Mouse (Mus musculus) CD4-positive, CD25-positive, alpha-beta regulatory T cell, adult 2 months (primary cell): ENCODE measurements around the gene Ccdc124.
"Not testable (repeated sequence)": the region's sequence is repeated elsewhere in the genome, so short reads cannot be mapped to it uniquely, and the experiment has no call there.

Experiments used
- DNase-seq: peaks from one replicate; pipeline ENCODE4 v3.0.0-alpha.2; 2012; ENCODE audit warnings: low read depth, low spot score

Gene Ccdc124

DNA sequence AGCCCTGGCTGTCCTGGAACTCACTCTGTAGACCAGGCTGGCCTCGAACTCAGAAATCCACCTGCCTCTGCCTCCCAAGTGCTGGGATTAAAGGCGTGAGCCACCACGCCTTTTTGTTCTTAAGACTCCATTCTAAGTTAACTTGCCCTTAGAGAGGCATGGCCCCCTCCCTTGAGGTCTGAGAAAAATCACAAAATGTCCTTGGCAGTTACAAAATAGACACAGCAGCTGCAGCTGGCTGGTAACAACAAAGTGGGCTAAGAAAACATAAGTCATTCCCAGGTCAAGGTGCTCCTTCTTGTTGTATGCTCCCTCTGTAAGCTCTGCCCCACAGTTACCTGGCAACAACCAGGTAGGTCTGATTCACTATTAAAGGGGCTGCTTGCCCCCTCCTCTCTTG, 51.1 kb downstream of the Ccdc124 start:
- not testable (repeated sequence) for DNase-seq

DNA sequence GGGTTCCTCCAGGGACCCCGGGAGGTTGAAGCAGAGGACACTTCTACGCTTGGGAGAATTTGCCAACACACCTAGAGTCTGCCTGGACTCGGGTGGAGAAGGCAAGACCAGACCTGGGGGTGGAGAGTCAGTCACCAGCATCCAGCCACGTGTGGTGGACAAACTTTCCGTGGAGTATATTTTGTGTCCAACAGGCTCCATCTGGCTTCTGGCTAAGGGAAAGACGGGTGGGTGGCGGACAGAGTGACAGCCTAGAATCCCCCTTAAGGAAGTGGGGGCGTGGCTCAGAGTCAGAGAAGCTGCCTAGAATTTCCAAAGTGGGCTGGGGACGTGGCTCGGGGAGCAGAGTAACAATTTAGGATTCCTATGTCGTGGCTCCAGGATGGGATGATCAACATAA, 51.7 kb downstream of the Ccdc124 start:
- no peak for DNase-seq

DNA sequence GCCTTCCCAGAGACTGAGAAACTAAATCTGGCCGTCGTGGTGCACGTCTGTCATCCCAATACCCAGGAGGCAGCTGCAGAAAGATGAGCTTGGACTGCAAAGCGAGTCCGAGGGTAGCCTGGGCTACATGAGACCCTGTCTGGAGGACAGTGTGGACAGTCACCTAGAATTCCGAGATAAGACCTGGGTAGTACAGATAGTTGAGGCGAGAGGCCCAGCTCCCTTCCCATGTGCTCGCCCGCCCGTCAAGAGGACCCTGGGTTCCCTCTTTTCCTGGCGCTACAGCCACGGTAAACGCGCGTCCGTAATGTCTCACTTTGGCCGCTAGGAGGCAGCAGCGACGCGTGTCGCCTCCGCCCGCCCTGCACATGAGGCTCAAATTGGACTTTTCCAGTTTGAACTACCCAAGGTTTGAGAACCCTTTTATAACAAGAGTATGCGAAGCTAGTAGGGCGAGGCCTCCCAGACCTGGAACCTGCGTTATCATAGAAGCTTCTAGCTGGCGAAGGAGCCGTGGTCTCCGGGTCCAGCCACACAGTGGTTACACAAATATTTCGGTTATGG, 52.3 kb downstream of the Ccdc124 start:
- DNase-seq: peak; percentile 85

DNA sequence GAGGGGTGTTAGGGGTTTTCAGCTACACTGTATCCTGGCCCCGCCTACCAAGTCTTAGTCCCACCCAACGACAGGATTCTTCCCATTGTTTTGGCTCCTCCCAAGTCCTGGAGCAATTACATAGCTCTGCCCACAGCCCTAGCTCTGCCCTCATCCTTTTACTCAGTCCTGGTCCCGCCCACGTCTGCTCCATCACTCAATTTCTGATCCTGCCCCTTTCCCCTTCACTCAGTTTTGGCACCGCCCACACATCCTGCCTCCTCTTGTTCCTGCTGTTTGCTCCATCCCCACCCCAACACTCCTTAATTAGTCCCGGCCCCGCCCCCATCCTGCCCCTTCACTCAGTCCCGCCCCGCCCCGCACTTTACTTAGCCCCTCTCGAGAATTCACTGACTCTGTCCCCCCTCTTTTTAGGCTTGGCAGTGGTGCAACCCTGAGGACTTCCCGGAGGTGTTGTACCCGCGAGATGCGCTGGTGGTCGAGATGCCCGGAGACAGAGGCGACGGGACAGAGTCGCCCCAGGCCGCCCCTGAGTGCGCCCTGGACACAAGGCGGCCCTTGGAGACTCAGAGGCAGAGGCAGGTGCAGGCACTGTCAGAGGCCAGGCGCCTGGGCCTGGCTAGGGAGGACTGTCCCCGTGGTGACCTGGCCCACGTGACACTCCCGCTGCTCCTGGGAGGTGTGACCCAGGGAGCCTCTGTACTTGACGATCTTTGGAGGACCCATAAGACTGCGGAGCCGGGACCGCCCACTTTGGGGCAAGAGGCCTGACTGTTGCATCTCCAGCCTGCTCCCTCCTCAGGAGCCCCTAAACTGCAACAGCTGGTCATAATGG, 53.4 kb downstream of the Ccdc124 start:
- no peak for DNase-seq
